Mouse (Mus musculus) cerebellum, adult 2 months (tissue): ENCODE measurements around the gene Rnase10.

Experiments used
- CTCF ChIP-seq: fragments of 200-500 bp; IDR thresholded peaks from 2 replicates; pipeline ENCODE4 v1.5.1; 2011; ENCODE audit warnings: low read depth, mild to moderate bottlenecking, control low read depth, low read length, moderate library complexity, borderline replicate concordance; ENCODE audit not compliant: insufficient read depth
- POLR2A ChIP-seq: fragments of 200-500 bp; IDR thresholded peaks from 2 replicates; pipeline ENCODE4 v1.6.1; 2011; ENCODE audit warnings: low read length, control low read depth, borderline replicate concordance; ENCODE audit not compliant: insufficient read depth

DNA sequence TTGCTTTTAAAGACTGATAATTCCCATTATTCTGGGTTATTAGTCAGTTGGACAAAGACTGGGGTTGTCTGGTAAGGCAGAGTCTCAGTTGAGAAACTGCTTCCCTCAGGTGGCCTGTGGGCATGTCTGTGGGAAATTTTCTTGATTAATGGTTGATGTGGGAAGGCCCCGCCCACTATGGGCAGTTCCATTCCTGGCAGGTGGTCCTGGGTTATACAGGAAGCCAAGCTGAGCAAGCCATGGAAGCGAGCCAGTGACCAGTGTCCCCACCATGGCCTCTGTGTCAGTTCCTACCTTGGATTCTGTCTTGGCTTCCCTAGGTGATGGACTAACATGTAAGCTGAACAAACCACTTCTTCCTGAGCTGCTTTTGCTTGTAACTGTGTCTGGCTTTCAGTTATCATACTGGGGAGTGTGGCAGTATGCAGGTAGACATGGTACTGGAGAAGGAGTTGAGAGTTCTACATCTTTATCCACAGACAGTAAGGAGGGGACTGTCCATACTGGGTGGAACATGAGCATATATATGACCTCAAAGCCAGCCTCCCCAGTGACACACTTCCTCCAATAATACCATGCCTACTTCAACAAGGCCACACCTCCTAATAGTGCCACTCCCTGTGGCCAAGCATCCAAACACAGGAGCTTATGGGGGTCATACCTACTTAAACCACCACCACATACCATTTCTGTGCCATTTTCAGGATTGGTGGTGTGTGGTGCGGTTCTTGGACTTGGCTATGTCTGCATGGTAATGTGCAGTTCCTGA, 20.0 kb downstream of the Rnase10 start:
- TF ChIP-seq CTCF (no peak), POLR2A (no peak)
